Mouse (Mus musculus) liver, embryonic 14 days (tissue): ENCODE results near the gene Gm7735. TPM values are rescaled to one million over a fixed set of nuclear protein-coding genes. Genes with fewer than 3 reads are reported as not detected.

Experiments
- polyA plus RNA-seq: library from polyadenylated mRNA; depleted of rRNA; stranded (reverse); fragments of >200 nt; gene quantifications from 2 replicates; pipeline ENCODE4 v1.2.3, GENCODE M21; 2012; rRNA removed

Gm7735 gene
- not detected in 2 replicates for polyA plus RNA-seq

DNA sequence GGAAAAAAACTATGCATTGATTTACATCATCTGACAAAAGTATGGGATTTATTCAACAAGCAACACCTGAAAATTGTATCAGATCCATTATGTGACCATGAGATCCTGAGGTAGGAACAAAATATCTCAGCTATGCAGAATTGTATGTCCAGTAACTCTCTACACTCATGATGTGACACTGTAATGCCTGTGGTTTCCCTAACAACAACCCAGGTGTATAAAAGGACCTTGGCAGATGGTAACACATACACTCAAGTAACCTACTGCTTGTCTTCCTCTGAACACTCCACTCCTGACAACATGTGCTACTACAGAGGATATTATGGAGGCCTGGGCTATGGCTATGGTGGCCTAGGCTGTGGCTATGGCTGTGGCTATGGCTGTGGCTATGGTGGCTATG is at the start of gene Gm7735:
Gene Gm7735 (plus strand): TSS at position 301 of the 400 bp plus-strand sequence.

DNA sequence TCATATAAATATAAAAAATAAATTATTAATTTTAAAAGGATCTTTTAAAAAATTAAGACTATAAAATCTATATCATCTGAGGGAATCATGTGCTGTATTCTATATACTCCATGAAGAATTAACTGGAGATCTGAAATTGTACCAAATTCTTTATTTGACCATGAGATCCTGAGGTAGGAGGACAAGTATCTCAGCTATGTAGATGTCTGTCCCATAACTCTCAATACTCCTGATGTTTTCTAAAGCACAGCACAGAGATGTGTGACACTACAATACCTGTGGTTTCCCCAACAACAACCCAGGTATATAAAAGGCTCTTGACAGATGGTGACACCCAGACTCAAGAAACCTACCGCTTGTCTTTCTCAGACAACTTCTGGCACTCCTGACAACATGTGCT is 28.7 kb upstream of the Gm7735 start, which contains the start of gene Gm6358:
Gene Gm6358 (plus strand): TSS at position 301 of the 400 bp plus-strand sequence.

DNA sequence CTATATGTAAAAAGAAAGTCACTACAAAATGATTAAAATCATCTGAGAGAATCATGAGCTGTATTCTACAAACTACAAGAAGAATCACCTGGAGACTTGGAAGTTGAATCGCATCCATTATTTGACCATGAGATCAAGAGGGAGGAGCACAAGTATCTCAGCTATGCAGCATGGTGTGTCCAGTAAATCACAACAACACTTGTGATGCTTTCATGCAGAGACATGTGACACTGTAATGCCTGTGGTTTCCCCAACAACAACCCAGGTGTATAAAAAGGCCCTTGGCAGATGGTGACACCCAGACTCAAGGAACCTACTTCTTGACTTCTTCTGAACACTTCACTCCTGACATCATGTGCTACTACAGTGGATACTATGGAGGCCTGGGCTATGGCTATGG is 18.5 kb upstream of the Gm7735 start, which contains the start of gene Gm10061:
Gene Gm10061 (plus strand): TSS at position 301 of the 400 bp plus-strand sequence.

DNA sequence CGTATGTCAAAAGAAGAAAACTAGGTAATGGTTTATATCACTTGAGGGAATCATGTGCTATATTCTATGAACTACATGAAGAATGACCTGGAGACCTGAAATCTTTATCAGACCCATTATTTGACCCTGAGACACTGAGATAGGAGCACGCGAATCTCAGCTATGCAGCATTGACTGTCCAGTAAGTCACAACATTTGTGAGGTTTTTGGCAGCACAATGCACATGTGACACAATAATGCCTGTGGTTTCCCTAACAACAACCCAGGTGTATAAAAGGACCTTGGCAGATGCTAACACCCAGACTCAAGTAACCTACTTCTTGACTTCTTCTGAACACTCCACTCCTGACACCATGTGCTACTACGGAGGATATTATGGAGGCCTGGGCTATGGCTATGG is 11.6 kb upstream of the Gm7735 start, which contains the start of gene Gm9789:
Gene Gm9789 (plus strand): TSS at position 301 of the 400 bp plus-strand sequence.

DNA sequence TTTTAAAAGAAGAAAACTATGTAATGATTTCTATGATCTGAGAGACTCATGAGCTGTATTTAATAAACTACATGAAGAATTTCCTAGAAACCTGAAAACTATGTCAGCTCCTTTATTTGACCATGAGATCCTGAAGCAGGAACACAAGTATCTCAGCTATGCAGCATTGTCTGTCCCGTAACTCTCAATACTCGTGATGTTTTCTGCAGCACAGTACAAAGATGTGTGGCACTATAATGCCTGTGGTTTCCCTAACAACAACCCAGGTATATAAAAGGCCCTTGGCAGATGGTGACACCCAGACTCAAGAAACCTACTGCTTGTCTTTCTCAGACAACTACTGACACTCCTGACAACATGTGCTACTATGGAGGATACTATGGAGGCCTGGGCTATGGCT is 5.1 kb downstream of the Gm7735 start, which contains the start of gene 1110057P08Rik:
Gene 1110057P08Rik (plus strand): TSS at position 301 of the 400 bp plus-strand sequence.

DNA sequence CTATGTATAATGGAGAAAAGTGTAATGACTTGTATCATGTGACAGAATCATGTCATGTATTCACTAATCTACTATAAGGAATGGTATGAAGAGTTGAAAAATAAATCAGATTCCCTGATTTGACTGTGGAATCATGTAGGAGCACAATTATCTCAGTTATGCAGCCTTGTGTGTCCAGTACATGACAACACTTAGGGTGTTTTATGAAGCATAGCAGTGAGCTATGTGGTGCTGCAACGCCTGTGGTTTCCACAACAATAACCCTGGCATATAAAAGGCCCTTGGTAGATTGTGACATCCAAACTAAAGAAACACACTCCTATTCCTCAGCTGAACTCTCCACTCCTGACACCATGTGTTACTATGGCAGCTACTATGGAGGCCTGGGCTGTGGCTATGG is 36.3 kb downstream of the Gm7735 start, which contains the start of gene Krtap20-2:
Gene Krtap20-2 (plus strand): TSS at position 301 of the 400 bp plus-strand sequence.

Other genes with a start within 250 kb of the Gm7735 start
- gene Krtap19-9b, start 237.2 kb upstream of the Gm7735 start, polyA plus RNA-seq: not detected in 2 replicates
- not detected in 2 replicates for gene Krtap16-3, start 206.6 kb upstream of the Gm7735 start, polyA plus RNA-seq
- not detected in 2 replicates for gene Krtap22-2, start 158.7 kb upstream of the Gm7735 start, polyA plus RNA-seq
- gene Gm10229, start 154.2 kb upstream of the Gm7735 start, polyA plus RNA-seq: not detected in 2 replicates
- not detected in 2 replicates for gene Krtap6-1, start 137.8 kb upstream of the Gm7735 start, polyA plus RNA-seq
- gene Gm10228, start 128.0 kb upstream of the Gm7735 start, polyA plus RNA-seq: not detected in 2 replicates
- not detected in 2 replicates for gene Krtap6-5, start 121.6 kb upstream of the Gm7735 start, polyA plus RNA-seq
- gene 1110025L11Rik, start 105.5 kb upstream of the Gm7735 start, polyA plus RNA-seq: not detected in 2 replicates
- not detected in 2 replicates for gene Krtap6-3, start 85.5 kb upstream of the Gm7735 start, polyA plus RNA-seq
- gene Gm6358, start 28.6 kb upstream of the Gm7735 start, polyA plus RNA-seq: not detected in 2 replicates
- not detected in 2 replicates for gene Gm10061, start 18.4 kb upstream of the Gm7735 start, polyA plus RNA-seq
- gene Gm9789, start 11.5 kb upstream of the Gm7735 start, polyA plus RNA-seq: not detected in 2 replicates
- not detected in 2 replicates for gene 1110057P08Rik, start 5.2 kb downstream of the Gm7735 start, polyA plus RNA-seq
- not detected in 2 replicates for gene Krtap20-2, start 36.4 kb downstream of the Gm7735 start, polyA plus RNA-seq
- not detected in 2 replicates for gene Krtap21-1, start 234.4 kb downstream of the Gm7735 start, polyA plus RNA-seq